Mouse (Mus musculus): Measurements from ENCODE around the gene Atp8a2. TPM values are rescaled to one million over a fixed set of nuclear protein-coding genes. Genes with fewer than 3 reads are reported as not detected.

Atp8a2 gene
- polyA plus RNA-seq, 1 experiment = 0.16 TPM

DNA sequence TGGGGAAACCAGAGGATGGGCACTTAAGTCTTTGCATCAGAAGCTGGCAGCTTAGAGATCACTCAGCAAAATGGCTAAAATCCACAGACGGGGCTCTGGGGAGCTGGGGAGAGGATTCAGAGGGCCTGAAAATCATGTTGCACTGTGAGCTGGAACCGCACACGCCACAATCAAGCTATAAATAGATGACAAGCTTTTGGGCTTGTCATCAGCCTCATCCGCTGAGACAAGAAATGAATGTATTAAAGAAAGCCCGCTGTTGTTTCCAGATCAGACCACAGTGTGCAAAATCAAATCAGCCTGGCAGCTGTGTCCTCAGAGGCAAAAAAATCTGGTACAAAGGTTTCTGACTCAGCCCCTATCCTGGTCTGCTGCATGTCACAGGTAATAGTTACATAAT is 7.2 kb downstream of the Atp8a2 start:
- no peak for TF ChIP-seq POLR2A (IDR thresholded peaks at IDR 0.05; ENCODE audit: borderline replicate concordance, low read depth, low read length)
- TF ChIP-seq CTCF (IDR thresholded peaks at IDR 0.05; ENCODE audit: low read depth, low read length) = no peak
- H3K27ac ChIP-seq (ENCODE audit: insufficient read depth, low read depth, low read length) = no peak overlapping the region
- peaks cover 2% of the 10 kb centered on the region; the same call in 1 of the 2 replicates for H3K4me1 ChIP-seq (ENCODE audit: control insufficient read depth, insufficient read depth, low read length)
- H3K4me3 ChIP-seq (ENCODE audit: insufficient read depth, low read length) = no peak overlapping the region

DNA sequence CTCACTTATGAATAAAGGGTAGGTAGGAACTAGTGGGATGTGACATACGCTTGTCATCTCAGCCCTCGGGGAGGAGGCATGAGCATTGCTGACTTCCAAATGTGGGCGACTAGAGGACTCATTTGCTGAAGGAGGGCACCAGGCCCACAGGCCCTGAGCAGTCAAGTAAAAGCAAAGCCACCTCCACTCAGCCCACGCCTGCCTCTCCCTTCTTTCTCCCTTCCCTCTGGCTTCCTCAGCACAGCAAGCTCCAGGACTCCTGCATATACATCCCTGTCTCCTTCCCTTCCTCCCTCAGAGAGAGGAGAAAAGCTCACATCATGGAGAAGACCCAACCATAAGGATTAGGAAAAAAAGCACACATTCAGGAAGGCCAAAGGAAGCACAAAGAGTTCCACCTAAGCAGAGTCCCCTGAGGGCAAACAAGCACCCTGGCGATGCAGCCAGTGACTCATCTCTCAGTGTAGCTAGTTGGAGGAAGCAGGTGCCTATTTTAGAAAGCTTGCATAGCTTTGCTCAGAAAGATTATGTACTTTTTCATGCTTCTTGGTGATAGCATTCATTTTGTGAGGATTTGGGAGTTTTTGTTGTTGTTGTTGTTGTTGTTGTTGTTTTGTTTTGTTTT is 8.7 kb downstream of the Atp8a2 start:
- Histone ChIP-seq H3K27ac (ENCODE audit: insufficient read depth, low read depth, low read length) (no peak overlapping the region), H3K4me1 (ENCODE audit: control insufficient read depth, insufficient read depth, low read length) (no peaks in the 10 kb centered on the region), H3K4me3 (ENCODE audit: insufficient read depth, low read length) (no peak overlapping the region)
- TF ChIP-seq POLR2A (IDR thresholded peaks at IDR 0.05; ENCODE audit: borderline replicate concordance, low read depth, low read length) = no peak
- TF ChIP-seq CTCF (IDR thresholded peaks at IDR 0.05; ENCODE audit: low read depth, low read length) = no peak

DNA sequence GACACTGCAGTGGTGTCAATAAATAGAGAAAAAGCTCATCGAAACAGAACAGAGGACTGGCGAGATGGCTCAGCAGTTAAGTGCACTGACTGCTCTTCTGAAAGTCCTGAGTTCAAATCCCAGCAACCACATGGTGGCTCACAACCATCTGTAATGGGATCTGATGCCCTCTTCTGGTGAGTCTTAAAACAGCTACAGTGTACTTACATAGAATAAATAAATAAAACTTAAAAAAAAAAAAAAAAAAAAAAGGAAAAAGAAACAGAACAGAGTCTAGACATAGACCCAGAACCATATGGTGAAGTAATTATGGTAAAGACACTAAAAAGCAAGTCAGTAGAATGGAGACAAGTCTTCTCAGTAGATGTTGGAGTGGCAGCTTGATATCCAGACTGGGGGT is 15.7 kb downstream of the Atp8a2 start:
- TF ChIP-seq POLR2A (IDR thresholded peaks at IDR 0.05; ENCODE audit: borderline replicate concordance, low read depth, low read length) (no peak), CTCF (IDR thresholded peaks at IDR 0.05; ENCODE audit: low read depth, low read length) (no peak)
- no peak overlapping the region for H3K4me3 ChIP-seq (ENCODE audit: insufficient read depth, low read length)
- H3K27ac ChIP-seq (ENCODE audit: insufficient read depth, low read depth, low read length) = no peak overlapping the region
- no peaks in the 10 kb centered on the region for H3K4me1 ChIP-seq (ENCODE audit: control insufficient read depth, insufficient read depth, low read length)

- no peak overlapping the region for H3K4me3 ChIP-seq (ENCODE audit: insufficient read depth, low read length)
- TF ChIP-seq CTCF (IDR thresholded peaks at IDR 0.05; ENCODE audit: low read depth, low read length) (no peak), POLR2A (IDR thresholded peaks at IDR 0.05; ENCODE audit: borderline replicate concordance, low read depth, low read length) (no peak)
- H3K27ac ChIP-seq (ENCODE audit: insufficient read depth, low read depth, low read length) = no peak overlapping the region
- no peaks in the 10 kb centered on the region for H3K4me1 ChIP-seq (ENCODE audit: control insufficient read depth, insufficient read depth, low read length)
Measured at GRCm38 (mm10) chr14:60178571-60178955, 18.4 kb downstream of the Atp8a2 start.

DNA sequence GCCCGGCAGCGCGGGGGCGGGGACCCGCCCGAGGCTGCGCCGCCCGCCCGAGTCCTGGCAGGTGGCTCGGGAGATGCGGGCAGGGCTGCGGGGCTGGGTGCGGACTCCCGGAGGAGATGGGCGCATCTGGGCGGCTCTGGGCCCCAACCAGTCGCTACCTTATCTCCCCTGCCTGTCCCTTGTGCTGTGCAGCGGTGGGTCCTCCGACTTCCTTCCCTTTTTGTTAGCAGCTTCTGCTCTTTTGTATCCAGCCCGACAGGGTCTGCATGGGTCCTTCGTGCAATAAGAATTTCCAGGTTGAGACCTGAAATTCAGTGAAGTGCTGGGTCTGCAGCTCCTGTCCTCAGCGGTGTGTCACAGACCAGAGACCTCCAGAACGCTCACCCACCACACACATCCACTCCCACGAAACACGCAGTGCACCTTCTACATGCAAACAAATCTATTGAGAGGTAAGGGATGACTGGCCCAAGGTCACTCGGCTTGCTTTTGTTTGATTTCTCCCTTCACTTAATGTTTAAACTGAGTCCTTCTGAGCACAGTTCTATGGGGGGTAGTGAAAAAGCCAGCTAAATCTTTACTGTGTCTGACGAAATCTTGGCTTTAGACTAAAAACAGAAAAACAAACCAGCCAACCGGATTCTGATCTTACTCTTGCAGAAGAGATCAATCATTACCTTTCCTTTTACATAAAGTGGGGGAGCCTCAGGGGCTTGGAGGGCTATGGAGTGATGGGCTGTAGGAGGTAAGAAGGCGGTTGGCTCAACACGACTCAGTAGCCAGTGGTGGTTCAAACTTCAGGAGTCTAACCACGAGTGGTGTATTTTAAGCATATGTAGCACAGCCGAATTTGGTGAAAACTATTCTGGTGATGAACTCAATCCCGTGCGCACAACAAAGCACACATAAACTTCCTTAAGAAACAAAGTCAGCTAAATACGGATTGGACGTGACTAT is 19.1 kb downstream of the Atp8a2 start:
- Histone ChIP-seq H3K4me1 (ENCODE audit: control insufficient read depth, insufficient read depth, low read length) (no peaks in the 10 kb centered on the region), H3K4me3 (ENCODE audit: insufficient read depth, low read length) (peak overlapping the region; percentile 59), H3K27ac (ENCODE audit: insufficient read depth, low read depth, low read length) (no peak overlapping the region)
- TF ChIP-seq POLR2A (IDR thresholded peaks at IDR 0.05; ENCODE audit: borderline replicate concordance, low read depth, low read length) (no peak), CTCF (IDR thresholded peaks at IDR 0.05; ENCODE audit: low read depth, low read length) (no peak)

DNA sequence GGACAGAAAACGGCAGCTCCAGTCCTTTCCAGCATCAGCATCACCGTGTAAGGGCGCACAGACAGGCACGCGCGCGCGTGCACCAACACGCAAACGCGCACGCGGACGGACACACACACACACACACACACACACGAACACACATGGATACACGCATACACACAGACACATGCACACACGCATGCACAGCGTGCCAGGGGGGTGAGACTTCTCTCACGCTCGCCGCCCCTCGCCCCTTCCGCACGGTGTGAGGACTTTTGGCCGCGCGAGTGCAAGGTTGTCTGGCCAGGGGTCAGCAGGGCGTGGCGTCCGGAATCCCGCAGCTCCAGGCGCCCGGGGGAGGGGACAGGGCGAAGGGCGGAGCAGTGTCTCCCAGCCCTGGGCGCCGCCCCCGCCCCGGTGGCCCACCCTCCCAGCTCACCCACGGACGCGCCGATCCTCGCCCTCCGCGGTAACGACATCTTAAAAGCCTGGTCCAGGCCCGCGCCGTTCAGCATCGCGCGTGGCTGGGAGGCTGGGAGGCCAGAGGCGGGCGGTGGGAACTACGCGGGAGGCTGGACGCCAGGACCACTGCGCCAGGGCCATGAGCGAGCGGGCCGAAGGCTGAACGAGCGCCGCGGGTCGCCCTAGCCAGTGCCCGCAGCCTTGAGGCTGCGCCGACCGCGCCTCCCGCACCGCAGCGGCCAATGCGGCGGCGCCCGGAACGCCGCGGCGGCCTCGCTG is 19.9 kb downstream of the Atp8a2 start:
- Histone ChIP-seq H3K27ac (ENCODE audit: insufficient read depth, low read depth, low read length) (no peak overlapping the region), H3K4me1 (ENCODE audit: control insufficient read depth, insufficient read depth, low read length) (no peaks in the 10 kb centered on the region), H3K4me3 (ENCODE audit: insufficient read depth, low read length) (peak overlapping the region; percentile 59)
- TF ChIP-seq POLR2A (IDR thresholded peaks at IDR 0.05; ENCODE audit: borderline replicate concordance, low read depth, low read length) = no peak
- TF ChIP-seq CTCF (IDR thresholded peaks at IDR 0.05; ENCODE audit: low read depth, low read length) = no peak

- Histone ChIP-seq H3K27ac (ENCODE audit: insufficient read depth, low read depth, low read length) (no peak overlapping the region), H3K4me3 (ENCODE audit: insufficient read depth, low read length) (peak overlapping the region; percentile 59), H3K4me1 (ENCODE audit: control insufficient read depth, insufficient read depth, low read length) (no peaks in the 10 kb centered on the region)
- no peak for TF ChIP-seq POLR2A (IDR thresholded peaks at IDR 0.05; ENCODE audit: borderline replicate concordance, low read depth, low read length)
- no peak for TF ChIP-seq CTCF (IDR thresholded peaks at IDR 0.05; ENCODE audit: low read depth, low read length)
Measured at GRCm38 (mm10) chr14:60176469-60176890, 20.5 kb downstream of the Atp8a2 start.

- Histone ChIP-seq H3K27ac (ENCODE audit: insufficient read depth, low read depth, low read length) (no peak overlapping the region), H3K4me3 (ENCODE audit: insufficient read depth, low read length) (no peak overlapping the region), H3K4me1 (ENCODE audit: control insufficient read depth, insufficient read depth, low read length) (no peaks in the 10 kb centered on the region)
- TF ChIP-seq POLR2A (IDR thresholded peaks at IDR 0.05; ENCODE audit: borderline replicate concordance, low read depth, low read length) (no peak), CTCF (IDR thresholded peaks at IDR 0.05; ENCODE audit: low read depth, low read length) (no peak)
Measured at GRCm38 (mm10) chr14:60172286-60173055, 24.5 kb downstream of the Atp8a2 start.
